Mouse (Mus musculus) yolk sac, embryonic 10.5 days (tissue): ENCODE results near the gene Zfp169.
"Not testable (repeated sequence)": the region's sequence is repeated elsewhere in the genome, so short reads cannot be mapped to it uniquely, and the experiment has no call there.

Experiments
- DNase-seq: peaks from one replicate; pipeline ENCODE4 v3.0.0-alpha.2; 2017; ENCODE audit warnings: low spot score

Zfp169 gene

DNA sequence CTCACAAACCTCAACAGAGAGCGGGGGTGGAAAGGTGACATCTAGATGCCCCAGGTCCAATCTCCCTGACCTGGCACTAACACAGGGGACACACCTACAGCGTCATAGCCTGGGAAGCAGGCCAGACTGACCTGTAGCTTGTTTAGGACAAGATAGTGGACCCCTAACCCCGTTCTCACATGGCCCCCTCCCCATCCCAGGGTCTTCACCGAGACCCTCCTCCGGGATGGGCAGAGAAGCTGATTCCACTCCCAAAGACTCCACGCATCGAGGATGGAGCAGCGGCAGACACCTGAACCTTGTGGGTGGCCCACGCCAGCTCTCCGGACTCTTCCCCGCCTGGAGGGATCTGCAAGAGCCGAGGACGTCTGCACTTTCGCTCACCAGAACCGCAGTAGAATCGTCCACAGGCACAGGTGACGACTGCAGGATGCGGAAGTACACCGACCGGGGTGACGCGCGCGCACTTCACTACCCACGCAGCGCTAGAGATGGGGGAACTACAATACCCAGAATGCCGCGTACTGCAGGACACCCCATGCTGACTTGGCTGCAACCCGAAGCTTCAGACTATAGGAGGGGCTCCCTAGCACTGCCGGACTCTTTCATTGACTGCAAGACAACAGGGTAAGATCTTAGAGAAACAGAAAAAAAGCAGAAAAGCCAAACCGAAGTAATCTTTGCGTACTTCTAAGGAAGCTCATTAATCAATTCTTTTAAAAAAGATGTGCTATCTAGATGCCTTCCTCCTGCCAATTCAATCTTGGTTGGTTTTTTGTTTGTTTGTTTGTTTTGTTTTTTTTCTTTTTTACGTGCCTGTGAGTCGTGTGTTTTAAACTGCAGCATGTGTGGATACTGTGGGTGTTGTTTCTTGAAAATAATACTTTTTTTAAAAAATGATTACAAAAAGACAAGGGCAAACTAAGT, at the start of gene Zfp169, which contains the start of gene A830005F24Rik:
Gene Zfp169, minus strand, starts transcription at position 449 of the 927 bp plus-strand sequence.
Gene A830005F24Rik, plus strand, starts transcription at position 568 of the 927 bp plus-strand sequence.
- peak; percentile 71 for DNase-seq

DNA sequence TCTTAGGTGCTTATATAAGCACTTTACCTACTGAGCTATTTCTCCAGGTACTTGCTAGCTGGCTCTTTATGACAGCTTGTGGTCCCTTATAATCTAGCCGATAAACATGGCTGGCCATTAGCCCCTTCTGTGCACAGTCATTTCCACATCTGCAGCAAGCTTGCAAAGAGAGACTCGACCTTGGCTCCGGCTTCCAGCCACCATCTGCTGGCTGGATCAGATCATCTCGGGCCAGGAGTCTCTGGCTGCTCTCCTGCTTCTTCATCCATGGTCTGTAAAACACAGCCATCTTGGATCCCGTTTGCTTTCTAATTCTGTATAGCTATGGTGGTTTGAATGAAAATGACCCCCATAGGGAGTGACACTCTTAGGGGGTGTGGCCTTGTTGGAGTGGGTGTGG, 49.1 kb upstream of the Zfp169 start:
- DNase-seq: no peak

DNA sequence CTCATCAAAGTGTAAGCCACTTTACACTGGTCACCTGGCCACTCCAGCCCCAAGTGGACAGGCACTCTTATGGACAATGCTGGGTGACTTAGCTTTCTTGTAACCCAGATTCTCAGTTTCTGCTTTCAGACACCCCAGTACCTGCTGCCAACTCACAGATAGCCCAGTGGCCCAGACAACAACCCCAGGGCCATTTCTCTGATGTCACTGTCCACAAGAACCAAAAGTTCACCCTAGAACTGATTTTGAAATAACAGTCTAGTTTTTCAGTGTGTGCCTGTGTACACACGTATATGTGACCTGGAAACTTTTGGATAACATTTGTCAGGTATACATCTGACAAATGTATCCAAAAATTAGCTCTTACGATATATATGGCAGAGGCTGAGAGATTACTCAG, 48.2 kb upstream of the Zfp169 start:
- DNase-seq: no peak

DNA sequence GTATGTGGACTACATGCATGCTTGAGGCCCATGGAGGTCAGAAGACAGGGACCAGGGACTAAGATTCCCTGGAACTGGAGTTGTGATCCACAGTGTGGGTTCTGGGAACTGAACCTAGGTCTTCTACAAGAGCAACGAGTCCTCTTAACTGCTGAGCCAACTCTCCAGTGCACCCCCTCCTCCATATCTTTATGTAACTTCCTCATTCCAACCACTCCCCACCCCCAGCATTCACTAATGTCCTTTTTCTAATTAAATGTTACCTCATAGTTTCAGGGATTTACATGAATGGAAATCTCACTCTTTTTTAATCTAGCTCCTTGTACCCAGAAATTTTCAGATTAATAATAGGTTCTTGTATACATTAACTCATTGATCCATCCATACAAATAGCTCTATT, 42.7 kb upstream of the Zfp169 start:
- DNase-seq: no peak

DNA sequence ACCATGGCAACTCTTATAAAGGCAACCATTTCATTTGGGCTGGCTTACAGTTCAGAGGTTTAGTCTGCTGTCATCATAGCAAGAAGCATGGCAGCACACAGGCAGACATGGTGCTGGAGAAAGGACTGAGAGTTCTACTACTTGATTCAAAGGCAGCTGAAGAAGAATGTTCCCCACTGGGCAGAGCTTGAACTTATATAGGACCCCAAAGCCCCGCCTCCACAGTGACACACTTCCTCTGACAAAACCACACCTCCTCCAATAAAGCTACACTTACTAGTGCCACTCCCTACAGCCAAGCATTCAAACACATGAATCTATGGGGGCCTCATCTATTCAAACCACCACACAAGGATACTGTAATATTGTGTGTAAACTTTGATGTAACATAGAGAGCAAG, 41.3 kb upstream of the Zfp169 start:
- DNase-seq: no peak

DNA sequence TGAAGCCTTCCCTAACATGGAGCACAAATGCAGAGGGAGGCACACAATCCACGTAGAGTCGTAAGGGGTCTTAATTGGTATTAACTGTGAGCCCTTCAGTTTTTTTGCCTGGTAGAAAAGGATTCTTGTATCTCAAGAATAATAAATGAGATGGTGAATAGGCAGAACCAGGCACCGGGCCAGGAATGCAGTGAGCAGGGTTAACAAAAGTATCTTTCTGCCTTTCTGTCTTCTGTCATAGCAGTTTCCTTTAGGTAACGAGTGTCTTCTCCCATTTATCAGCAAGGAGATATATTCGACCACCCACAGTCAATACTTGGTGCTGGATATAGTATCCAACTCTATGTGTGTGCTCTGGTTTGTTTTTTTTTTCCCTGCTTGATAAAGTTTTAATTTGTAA, 40.3 kb upstream of the Zfp169 start:
- DNase-seq: no peak

DNA sequence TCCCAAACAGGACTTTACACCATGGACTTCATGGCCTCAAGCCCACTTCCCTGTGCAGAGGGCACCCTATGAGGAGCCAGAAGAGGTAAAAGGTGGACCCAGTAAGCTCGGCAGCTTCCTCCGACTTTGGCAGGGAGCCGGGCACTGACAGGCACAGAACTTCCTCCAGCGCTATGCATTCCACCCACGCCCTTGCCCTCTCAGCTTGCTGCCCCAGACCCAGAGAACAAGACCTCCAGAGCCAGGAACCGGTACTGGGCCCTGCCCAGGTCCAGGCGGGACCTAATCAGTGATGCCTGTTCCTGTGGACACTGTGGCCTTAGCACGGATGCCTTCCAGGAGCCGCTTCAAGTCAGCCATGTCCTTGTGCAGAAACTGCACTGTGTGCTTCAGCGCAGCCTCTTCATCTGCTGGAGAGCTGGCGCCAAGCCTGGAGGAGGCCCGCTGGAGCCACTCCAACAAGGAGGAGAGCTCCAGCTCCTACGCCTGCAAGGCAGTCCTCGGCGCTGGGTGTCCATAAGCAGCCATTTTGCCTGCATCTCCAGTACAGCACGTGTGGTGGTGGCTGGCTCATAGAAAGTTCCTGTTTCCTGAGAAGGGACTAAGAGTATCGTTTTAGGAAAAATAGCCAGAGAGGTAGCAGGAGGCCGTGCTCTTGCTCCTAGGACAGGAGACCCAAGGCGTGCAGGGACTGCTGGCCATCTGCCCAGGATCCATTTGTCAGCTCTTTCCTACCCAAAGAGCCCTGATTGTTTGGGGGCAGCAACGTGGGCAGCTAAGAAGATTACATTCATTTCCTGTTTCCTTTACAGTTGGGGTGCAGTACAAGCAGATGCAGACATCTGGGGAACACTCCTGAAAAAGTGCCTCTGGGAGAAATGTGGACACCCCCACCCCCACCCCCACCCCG, 39.2 kb upstream of the Zfp169 start:
- no peak for DNase-seq

DNA sequence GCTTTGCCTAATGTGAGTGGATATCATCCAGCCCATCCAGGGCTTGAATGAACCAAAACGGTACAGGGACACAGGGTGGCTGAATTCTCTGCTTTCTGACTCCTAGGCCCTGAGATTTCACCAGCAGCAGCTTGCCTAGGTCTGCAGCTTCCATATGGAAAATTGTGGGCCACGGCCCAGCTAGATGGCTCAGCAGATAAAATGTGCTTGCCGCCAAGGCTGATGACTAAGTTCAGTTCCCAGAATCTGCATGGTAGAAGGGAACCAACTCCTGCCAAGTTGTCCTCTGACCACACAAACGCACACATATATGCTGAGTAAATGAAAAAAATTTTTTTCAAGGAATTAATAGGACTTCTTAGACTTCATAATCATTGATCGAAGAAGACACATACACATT, 35.0 kb upstream of the Zfp169 start:
- DNase-seq: no peak

DNA sequence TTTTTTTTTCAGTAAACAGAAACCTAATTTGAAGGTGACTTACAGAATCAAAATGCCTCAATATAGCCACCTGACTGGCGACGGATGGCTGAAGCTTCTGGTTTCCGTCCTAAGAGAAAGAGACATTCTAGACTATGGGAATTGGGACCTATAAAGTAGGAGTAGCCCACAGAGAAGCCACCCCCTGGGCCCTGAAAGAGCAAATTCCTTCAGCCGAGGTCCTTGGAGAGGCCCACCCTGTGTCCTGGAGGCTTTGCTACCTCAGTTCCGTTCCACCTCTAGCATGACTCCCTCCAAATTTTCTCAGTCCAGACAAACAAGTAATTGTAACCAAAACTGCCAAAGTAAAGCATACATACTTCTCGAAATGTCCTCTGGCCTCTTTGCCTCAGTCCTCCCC, 34.4 kb upstream of the Zfp169 start:
- no peak for DNase-seq

DNA sequence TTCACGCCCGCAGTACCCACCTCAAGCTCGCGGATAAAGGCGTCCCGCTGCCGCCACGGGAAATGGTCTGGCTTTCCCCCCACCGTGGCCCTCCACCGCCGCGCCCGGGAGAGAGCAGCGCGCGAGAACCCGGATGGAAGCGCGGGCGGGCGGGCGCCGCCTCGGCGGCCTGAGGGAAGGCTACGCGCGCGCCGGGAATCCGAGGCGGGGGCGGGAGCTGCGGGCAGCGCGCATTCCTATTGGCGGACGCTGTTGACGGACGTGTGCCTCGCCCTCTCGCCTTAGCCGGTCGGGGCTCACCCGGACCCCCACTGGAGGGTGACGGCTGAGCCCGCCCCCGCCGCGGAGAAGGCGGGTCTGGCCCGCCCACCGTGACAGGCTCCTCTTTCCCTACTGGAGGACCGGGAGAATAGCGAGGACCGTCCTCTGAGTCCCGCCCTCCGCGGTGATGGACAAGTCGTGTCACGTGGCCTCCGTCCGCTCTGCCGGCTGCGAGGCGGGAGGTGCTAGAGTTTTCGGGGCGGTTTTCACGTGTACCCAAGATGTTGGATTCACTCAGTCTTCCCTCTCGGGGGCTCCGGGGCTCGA, 33.2 kb upstream of the Zfp169 start:
- peak; percentile 99 for DNase-seq

DNA sequence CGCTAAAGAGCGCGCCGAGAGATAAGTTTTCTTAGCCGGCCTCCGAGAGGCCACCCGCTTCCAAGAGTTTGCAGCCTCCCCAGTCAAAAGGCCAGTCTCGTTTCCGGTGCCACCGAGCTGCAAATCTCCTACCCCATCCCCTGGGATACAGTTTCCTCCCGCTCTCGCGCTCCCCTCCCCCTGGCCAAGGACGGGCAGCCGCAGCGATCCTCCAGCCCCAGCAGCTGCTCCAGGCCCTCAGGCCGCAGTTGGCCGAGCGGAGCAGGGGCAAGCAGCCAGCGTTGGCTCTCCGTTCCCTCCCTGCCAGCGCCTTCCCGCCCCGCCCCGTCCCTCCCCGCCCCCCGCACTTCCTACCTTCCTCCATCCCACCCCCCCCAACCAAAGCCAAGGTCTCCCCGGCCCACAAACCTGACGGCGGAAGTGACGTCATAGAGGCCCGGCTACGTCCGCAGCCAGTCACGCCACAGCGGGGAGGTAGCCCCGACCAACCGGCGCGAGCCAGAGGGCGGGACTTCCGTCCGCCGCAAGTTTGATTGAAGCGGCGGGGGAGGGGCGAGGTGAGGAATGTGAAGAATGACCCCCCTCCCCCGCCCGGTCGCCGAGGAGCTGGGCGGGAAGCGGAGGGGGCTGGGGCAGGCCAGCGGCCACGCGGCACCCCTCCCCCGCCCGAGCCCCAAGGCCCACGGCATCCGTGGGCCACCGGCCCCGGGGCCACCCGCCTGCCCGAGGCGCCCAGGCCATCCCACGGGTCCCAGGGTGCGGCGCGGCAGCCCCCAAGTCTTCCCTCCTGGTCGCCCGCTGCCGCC, 32.4 kb upstream of the Zfp169 start:
- peak; percentile 99 for DNase-seq

DNA sequence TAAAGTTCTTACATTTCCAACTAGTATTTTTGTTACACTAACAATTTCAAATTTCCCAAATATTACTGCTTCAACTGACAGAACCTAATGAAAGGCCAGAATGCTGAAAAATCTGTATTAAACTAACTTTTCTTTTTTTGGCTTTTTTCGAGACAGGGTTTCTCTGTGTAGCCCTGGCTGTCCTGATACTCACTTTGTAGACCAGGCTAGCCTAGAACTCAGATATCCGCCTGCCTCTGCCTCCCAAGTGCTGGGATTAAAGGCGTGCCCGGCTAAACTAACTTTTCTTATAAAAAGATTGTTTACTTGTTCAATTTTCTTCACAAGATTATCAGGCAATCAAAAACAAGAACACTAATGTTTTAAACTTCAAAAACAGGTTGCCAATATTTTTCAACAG, 31.6 kb upstream of the Zfp169 start:
- no peak for DNase-seq

DNA sequence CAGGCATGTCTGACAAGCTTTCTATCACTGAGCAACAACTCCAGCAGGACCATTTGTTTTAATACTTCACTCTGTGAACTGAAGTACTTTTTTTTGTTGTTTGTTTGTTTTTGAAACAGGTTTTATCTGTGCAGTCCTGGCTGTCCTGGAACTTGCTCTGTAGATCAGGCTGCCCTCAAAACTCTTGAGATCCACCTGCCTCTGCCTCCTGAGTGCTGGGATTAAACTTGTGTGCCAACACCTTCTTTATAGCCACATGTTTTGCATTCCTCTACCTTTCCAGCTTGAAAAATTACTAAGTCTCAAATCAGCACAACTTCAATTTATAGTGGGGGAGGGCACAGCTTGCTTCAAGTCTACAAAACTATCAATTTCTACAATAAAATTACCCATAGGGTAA, 31.1 kb upstream of the Zfp169 start:
- no peak for DNase-seq

DNA sequence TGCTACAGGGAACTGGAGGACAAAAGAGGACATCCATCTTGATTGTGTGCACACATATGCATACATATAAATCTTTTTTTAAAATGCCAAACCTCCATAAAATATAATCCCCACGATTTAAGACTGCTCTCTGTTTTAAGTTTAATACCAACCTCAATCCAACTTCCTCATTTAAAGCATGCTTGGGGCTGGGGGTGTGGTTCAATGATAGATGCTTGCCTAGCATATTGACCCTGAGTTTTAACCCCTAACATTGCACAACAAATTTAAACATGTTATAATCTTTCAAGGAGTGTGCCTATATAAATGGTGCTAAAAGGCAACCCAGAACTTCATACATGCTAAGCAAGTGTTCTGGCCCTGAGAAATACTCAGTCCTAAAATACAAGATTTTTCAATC, 27.2 kb upstream of the Zfp169 start:
- no peak for DNase-seq

DNA sequence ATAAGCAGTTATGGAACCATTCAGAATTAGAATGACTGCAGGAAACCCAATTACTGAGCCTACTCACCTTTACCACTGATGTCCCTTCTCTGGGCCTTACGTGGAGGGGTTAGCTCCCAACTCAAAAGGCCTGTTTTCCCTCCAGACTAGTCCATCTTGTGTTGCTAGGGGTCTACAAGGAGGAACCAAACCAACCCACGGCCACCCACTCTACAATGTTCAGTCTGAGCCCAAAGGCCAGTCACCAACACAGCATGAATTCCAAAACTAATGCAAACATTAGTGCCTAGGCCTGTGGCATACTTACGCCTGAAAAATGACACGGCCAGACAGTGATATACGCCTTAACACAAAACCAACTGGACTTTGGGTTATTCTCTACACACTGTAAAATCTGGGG, 20.2 kb upstream of the Zfp169 start:
- no peak for DNase-seq

DNA sequence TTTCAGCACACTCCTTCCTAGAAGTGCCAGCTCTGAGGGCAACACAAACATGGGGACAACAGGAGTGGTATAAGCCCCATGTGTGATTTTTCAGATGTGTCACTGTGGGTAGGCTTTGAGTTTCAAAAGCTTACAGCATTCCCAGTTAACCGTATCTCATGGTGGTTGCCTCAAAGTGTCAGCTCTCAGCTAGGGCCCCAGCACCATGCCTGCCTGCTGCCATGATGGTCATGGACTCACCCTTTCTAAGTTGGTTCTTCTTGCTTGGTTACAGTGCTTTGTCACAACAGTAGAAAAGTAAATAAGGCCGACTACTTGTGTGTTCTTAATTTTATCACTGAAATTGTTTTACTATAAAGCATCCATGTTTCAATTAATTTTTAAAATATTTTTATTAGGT, 18.2 kb upstream of the Zfp169 start:
- no peak for DNase-seq

DNA sequence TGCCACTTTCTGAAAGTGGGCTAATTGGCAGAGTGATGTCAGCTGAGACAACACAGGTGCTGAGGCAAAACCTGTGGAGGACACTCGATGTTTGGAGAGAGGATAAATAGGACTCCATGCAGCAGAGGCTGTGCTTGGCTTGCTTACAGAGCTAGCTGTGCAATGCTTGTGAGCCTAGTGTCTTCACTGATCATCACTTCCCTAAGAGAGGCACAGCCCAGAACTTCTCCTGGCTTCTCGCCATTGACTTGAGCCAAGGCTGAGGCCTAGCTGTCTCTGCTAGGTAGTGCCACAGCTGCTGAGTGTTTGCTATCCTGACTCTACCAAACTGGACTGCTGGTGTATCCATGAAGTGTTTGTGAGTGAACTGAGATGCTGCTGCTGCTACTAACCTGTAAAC, 17.4 kb upstream of the Zfp169 start:
- no peak for DNase-seq

DNA sequence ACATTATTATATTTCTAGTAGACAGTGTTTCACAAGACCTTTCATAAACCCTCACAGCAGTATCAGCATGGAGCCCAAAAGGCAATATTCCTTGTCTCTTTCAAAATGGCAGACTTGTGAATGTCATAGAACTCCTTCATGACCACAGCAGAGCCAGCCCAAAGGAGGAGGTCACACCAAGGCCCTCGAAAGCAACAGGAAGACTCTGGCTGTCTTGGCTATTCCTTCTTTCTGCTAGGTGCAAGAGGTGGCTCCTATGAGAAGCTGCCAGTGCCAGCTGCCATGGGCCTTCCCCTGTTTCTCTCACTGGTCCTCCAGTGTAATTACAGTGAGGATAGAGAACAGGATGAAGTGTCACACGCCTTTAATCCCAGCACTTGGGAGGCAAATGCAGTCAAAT, 15.8 kb upstream of the Zfp169 start:
- DNase-seq: no peak

DNA sequence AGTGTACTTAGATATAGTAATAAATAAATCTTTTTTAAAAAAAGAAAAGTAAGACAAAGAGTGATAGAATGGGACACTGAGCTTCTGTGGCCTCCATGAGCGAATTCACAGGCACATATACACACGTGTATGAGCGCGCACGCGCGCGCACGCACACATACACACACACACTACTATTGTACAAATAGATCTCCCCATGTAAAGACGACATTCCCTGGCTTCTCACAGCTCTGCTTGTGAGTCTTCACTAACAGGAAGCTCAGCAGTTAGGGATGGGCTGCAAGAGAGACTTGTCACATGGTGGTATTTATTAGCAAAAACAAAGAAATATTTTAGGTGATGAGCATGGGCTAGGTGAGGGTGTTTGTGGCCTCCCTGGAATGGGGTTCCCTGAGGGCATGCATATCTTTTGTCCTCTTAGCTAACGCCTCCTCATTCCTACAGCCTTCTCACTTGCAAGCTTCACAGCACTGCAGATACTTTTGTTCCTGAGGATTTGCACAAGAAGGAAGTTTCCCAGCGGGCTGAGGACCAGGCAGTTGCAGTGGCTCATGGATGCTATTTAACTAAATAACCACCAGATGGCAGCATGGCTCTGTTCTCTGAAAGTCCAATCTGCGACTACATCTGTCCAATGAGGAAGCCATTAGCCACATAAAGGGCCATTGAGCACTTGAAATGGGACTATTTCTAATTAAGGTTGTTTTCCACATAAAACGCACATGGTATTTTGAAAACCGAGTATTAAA, 15.0 kb upstream of the Zfp169 start:
- peak; percentile 57 for DNase-seq

DNA sequence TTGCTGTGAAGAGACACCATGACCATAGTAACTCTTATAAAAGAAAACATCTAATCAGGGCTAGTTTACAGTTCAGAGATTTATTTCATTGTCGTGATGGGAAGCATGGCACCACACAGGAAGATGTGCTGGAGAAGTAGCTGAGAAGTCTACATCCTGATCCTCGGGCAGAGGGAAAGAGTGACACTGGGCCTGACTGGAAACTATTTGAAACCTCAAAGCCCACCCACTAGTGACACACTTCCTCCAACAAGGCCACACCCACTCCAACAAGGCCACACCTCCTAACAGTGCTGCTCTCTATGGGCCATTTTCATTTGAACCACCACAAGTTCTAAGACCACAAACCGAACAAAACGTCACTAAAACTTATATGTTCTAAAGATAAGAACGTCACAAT, 12.5 kb upstream of the Zfp169 start:
- no peak for DNase-seq

DNA sequence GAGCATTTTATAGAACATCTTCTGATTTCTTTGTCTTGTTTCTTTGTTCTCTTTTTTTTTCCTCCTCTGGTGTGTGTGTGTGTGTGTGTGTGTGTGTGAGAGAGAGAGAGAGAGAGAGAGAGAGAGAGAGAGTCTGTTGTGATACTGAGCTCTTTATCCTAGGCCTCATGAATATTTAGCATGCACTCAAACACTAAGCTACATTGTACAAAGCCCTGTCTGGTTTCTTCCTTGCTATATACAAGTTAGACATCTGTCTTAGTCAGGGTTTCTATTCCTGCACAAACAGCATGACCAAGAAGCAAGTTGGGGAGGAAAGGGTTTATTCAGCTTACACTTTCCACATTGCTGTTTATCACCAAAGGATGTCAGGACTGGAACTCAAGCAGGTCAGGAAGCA, 5.9 kb upstream of the Zfp169 start:
- not testable (repeated sequence) for DNase-seq
